27 mouse cellular contexts compared by ENCODE assay signal in the genomic region with DNA sequence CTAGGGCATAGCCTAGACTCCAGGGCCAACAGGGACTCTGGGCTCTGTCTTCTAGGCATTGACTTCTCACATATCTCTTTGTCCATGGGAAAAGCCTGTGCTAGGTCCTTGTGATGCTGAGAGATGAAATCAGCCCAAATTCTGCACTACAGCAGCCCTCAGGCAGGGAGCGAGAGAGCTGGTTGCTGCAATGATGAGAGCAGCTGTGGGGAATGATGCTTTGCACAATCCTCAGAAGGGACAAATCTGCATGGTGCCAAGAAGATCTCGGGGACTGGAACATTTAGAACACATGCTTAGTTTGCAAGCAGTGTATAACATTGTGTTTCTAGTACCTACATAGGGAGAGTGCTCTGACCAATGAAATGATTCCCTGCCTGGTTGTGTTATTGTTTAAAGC.
A peak's percentile ranks its signal among the peaks of the same experiment; 100 is the strongest.
DNase-seq lines count a peak whose midpoint lies in the region; ATAC-seq and TF ChIP-seq lines count a peak whose summit lies in the region.
"Had no signal": no experiment of that assay in that cellular context is flagged by ENCODE, and none has a peak within 500 bp of the region (broad histone marks: within the 10 kb centered on the region; RNA-seq: fewer than 3 reads in every experiment).

No protein-coding gene starts in this region.

- WGBS in lung, postnatal 0 days: 58% methylated on average over 2 of the region's 2 CpGs
- 88% methylated on average over 2 of the region's 2 CpGs for WGBS in intestine, embryonic 16.5 days
- WGBS in neural tube, embryonic 15.5 days: 79% methylated on average over 2 of the region's 2 CpGs

- H3K4me1 ChIP-seq in lung, postnatal 0 days (ENCODE audit: insufficient read depth, low read depth, low read length): no peaks in the 10 kb centered on the region
- H3K4me1 ChIP-seq in intestine, embryonic 16.5 days (ENCODE audit: control insufficient read depth, insufficient read depth, low read length): no peaks in the 10 kb centered on the region
- H3K4me1 ChIP-seq in neural tube, embryonic 15.5 days: no peaks in the 10 kb centered on the region
- H3K4me1 ChIP-seq: hindbrain, embryonic 10.5 days; hindbrain, embryonic 15.5 days; lung, embryonic 15.5 days; megakaryocyte, embryonic 14.5 days; midbrain, embryonic 12.5 days; neural tube, embryonic 12.5 days had no signal

- H3K9me3 ChIP-seq in lung, postnatal 0 days (ENCODE audit: low read length): no peaks in the 10 kb centered on the region
- H3K9me3 ChIP-seq in intestine, embryonic 16.5 days (ENCODE audit: control insufficient read depth, low read length): no peaks in the 10 kb centered on the region
- H3K9me3 ChIP-seq in neural tube, embryonic 15.5 days (replicated peaks): no peaks in the 10 kb centered on the region
- H3K9me3 ChIP-seq: heart, embryonic 13.5 days; hindbrain, embryonic 10.5 days; hindbrain, embryonic 15.5 days; lung, embryonic 15.5 days; midbrain, embryonic 12.5 days; neural tube, embryonic 12.5 days had no signal

- no peaks in the 10 kb centered on the region for H3K36me3 ChIP-seq in lung, postnatal 0 days (ENCODE audit: insufficient read depth, low read length)
- H3K36me3 ChIP-seq in intestine, embryonic 16.5 days (ENCODE audit: control insufficient read depth, insufficient read depth, low read length): no peaks in the 10 kb centered on the region
- no peaks in the 10 kb centered on the region for H3K36me3 ChIP-seq in neural tube, embryonic 15.5 days
- H3K36me3 ChIP-seq: heart, embryonic 13.5 days; hindbrain, embryonic 10.5 days; hindbrain, embryonic 15.5 days; lung, embryonic 15.5 days; midbrain, embryonic 12.5 days; neural tube, embryonic 12.5 days had no signal

- no peak overlapping the region for H3K9ac ChIP-seq in lung, postnatal 0 days (replicated peaks; ENCODE audit: low read depth)
- no peak overlapping the region for H3K9ac ChIP-seq in intestine, embryonic 16.5 days (ENCODE audit: low read depth, low read length)
- H3K9ac ChIP-seq in neural tube, embryonic 15.5 days (replicated peaks): no peak overlapping the region
- H3K9ac ChIP-seq: heart, embryonic 13.5 days; hindbrain, embryonic 15.5 days; liver, embryonic 14.5 days; lung, embryonic 15.5 days; midbrain, embryonic 12.5 days; neural tube, embryonic 12.5 days had no signal

- ATAC-seq in lung, postnatal 0 days: peak; percentile 46; the same call in 1 of the 2 replicates
- ATAC-seq in intestine, embryonic 16.5 days: no peak
- no peak for ATAC-seq in neural tube, embryonic 15.5 days (ENCODE audit: low FRiP score)
- ATAC-seq: forebrain, embryonic 14.5 days; inflammation-experienced regulatory T-cells, adult 6 months had no signal

- DNase-seq in gastrocnemius, adult 18-20 months (ENCODE audit: low spot score): peak; percentile 58
- no peak for DNase-seq in gastrocnemius, postnatal 10 days
- peak; percentile 66 for DNase-seq in lung, postnatal 0 days (ENCODE audit: low spot score)
- DNase-seq in lung, postnatal 25 days (ENCODE audit: low spot score): no peak
- peak; percentile 15 for DNase-seq in brain, adult 2 months (ENCODE audit: low read depth, low spot score)
- peak; percentile 7 to 36 for DNase-seq in lung, postnatal 4 days
- DNase-seq: cerebellum, adult 8-10 months; cerebellum, postnatal 25 days; kidney, adult 2 months; kidney, postnatal 4 days; liver; thymus, postnatal 14 days had no signal

- no peak overlapping the region for H3K4me3 ChIP-seq in lung, postnatal 0 days (ENCODE audit: low read depth, low read length)
- no peak overlapping the region for H3K4me3 ChIP-seq in intestine, embryonic 16.5 days (ENCODE audit: low read length)
- H3K4me3 ChIP-seq in neural tube, embryonic 15.5 days (replicated peaks): no peak overlapping the region
- H3K4me3 ChIP-seq: heart, adult 2 months; heart, embryonic 13.5 days; hindbrain, embryonic 10.5 days; hindbrain, embryonic 15.5 days; lung, embryonic 15.5 days; megakaryocyte, embryonic 14.5 days; midbrain, embryonic 12.5 days; myocyte; neural tube, embryonic 12.5 days had no signal

- no peak overlapping the region for H3K4me2 ChIP-seq in lung, postnatal 0 days (replicated peaks; ENCODE audit: low read depth, low read length)
- no peak overlapping the region for H3K4me2 ChIP-seq in intestine, embryonic 16.5 days (ENCODE audit: low read depth, low read length)
- H3K4me2 ChIP-seq in neural tube, embryonic 15.5 days: no peak overlapping the region
- H3K4me2 ChIP-seq: heart, embryonic 13.5 days; hindbrain, embryonic 15.5 days; lung, embryonic 15.5 days; midbrain, embryonic 12.5 days; neural tube, embryonic 12.5 days had no signal

- H3K27ac ChIP-seq in lung, postnatal 0 days (ENCODE audit: low read length): no peak overlapping the region
- no peak overlapping the region for H3K27ac ChIP-seq in intestine, embryonic 16.5 days (ENCODE audit: low read length)
- H3K27ac ChIP-seq in neural tube, embryonic 15.5 days (replicated peaks): no peak overlapping the region
- H3K27ac ChIP-seq: heart, adult 2 months; heart, embryonic 13.5 days; hindbrain, embryonic 10.5 days; hindbrain, embryonic 15.5 days; kidney, postnatal 0 days; liver, embryonic 14.5 days; lung, embryonic 15.5 days; midbrain, embryonic 12.5 days; neural tube, embryonic 12.5 days had no signal

- no peak for TF ChIP-seq EP300 in lung, postnatal 0 days (IDR thresholded peaks at IDR 0.05)

- peak; percentile 34 for TF ChIP-seq CTCF in lung, postnatal 0 days (IDR thresholded peaks at IDR 0.05)

- H3K27me3 ChIP-seq in lung, postnatal 0 days (replicated peaks; ENCODE audit: insufficient read depth, low read length): no peaks in the 10 kb centered on the region
- H3K27me3 ChIP-seq in intestine, embryonic 16.5 days (replicated peaks; ENCODE audit: control insufficient read depth, insufficient read depth, low read length): no peaks in the 10 kb centered on the region
- no peaks in the 10 kb centered on the region for H3K27me3 ChIP-seq in neural tube, embryonic 15.5 days (replicated peaks)
- H3K27me3 ChIP-seq: heart, embryonic 13.5 days; hindbrain, embryonic 15.5 days; lung, embryonic 15.5 days; megakaryocyte, embryonic 14.5 days; midbrain, embryonic 12.5 days; neural tube, embryonic 12.5 days had no signal

Comparison
In these comparisons a context has a peak if more than half of its experiments do, and no peak if none do; other contexts are left out.
1. DNase-seq: peak in gastrocnemius, adult 18-20 months (single experiment), lung, postnatal 0 days (single experiment), brain, adult 2 months (single experiment) and lung, postnatal 4 days (2 of 2); none in gastrocnemius, postnatal 10 days (single experiment) and lung, postnatal 25 days (single experiment).